Mouse (Mus musculus): ENCODE measurements around the gene Tubb3.
"Not testable (repeated sequence)": the region's sequence is repeated elsewhere in the genome, so short reads cannot be mapped to it uniquely, and the experiment has no call there.

Tubb3 gene

DNA sequence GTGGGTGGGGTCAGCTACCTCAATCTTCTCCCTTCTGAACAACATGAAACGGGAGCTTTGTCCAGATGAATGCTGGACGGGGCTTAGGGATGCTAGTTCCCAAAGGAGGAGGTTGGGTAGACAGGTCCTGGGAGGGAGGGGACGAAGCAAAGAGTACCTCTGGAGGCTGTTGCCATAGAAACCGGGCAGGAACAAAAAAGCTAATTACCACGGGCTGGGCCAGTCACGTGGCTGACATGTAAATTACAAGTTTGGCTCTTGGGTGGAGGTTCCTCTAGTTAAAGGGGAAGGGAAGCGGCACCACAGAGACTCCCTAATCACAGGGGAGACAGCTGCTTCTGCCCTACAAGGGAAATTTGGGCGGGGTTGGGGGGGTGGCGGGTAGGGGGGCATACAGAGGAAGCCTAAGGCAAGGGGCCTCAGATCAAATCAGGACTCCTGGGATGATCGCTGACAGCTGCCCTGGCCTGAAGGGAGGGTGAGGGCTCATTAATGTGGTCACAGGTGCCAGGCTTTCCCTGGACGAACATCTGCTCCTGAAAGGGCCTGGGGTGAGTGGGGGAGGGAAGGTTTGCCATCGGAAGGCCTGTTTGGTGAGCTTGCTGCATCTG lies 1.4 kb downstream of the Tubb3 start:
- no peak for DNase-seq (ENCODE audit: low spot score)

DNA sequence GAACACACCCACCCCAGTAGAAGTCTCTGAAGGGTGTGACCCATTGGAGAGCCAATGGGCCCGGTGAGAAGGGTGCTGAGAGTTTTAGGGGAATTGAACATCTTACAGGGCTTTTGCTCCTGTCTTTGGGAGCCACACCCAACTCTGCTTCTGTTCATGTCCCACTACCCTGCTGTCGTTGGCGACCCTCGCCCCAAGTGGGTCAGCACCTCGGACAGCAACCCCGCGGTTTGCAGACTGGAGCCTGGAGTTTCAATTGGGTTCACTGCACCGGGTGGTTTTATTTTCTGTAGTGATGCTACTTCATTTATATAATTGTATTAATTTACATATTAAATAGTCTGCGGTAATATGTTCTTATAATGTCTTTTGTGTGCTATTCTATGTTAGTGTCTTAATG lies 3.0 kb downstream of the Tubb3 start:
- no peak for DNase-seq (ENCODE audit: low spot score)

DNA sequence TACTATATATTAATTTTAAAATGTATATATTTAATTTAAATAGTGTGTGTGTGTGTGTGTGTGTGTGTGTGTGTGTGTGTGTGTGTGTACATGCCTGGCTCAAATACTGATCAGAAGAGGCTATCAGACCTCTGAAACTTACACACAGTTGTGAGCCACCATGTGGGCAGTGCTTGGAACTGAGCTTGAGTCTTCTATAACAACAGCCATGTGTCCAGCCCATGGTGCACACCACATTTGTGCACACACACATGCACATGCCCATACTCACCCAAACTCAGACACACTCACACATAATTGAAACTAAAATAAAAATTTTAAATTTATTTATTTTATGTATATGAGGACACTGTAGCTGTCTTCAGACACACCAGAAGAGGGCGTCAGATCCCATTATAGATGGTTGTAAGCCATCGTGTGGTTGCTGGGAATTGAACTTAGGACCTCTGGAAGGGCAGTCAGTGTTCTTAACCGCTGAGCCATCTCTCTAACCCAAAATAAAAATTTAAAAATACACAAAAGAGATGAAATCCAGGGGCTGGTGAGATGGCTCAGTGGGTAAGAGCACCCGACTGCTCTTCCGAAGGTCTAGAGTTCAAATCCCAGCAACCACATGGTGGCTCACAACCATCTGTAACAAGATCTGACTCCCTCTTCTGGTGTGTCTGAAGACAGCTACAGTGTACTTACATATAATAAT lies 3.9 kb downstream of the Tubb3 start:
- not testable (repeated sequence) for DNase-seq (ENCODE audit: low spot score)

DNA sequence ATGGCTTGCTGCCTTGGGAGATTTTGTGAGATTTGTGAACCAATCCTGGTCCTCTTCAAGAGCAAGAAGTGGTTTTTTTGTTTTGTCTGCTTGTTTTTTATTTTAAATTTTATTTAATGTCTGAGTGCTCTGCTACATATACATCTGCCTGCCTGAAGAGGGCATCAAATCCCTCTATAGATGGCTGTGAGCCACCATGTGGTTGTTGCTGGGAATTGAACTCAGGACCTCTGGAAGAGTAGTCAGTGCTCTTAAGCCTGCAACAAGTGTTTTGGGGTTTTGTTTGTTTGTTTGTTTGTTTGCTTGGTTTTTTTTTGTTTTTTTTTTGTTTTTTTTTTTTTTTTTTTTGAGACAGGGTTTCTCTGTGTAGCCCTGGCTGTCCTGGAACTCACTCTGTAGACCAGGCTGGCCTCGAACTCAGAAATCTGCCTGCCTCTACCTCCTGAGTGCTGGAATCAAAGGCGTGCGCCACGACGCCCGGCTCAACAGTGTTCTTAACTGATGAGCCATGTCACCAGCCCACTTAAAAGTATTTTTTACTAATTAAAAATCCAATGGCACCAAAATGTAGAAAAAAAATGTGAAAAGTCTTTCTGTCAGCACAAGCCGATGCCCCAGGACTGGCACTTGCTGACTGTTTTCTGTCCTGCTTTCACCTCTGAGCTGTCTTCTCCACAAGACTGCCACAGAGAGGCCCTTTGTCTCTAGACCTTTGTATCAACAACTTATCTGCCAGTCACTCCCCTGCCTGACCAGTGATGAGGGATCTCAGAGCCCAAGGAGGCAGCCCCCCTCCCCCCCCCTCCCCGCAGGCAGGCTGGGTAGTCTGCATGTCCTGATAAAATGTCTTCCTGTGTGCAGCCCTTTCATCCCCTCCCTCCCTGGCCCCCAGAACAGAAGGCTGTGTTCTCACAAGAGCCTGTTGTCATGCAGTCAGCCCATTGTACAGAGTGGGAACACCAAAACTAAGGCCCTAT lies 5.0 kb downstream of the Tubb3 start:
- no peak for DNase-seq (ENCODE audit: low spot score)

DNA sequence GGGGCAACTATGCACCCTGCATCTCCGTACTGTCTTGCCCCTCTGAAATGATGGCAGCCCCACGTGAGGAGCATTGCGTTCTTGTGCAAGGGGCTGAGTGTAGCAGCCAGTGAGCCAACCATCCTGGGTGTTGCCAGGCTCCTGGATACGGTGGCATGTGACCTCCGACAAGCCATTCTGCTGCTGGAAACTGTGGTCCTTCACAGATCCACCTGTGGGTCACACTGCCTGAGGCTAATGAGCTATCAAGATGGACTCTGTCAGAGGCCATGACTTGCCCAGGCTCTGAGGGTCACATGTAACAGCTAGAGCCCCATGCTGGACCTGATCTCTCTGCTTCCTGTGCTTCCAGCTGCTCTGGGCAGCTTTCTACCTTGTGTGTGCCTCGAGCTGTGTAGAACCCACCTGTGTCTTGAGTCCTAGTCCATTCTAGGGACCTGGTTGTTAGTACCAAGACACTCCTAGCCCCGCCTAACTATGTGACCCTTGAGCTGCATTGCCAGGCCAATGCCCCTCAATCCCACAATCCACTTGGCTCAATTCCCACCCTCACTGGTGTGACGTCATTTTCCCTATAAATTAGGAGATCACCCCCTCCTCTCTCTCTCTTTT lies 5.8 kb downstream of the Tubb3 start:
- no peak for DNase-seq (ENCODE audit: low spot score)

DNA sequence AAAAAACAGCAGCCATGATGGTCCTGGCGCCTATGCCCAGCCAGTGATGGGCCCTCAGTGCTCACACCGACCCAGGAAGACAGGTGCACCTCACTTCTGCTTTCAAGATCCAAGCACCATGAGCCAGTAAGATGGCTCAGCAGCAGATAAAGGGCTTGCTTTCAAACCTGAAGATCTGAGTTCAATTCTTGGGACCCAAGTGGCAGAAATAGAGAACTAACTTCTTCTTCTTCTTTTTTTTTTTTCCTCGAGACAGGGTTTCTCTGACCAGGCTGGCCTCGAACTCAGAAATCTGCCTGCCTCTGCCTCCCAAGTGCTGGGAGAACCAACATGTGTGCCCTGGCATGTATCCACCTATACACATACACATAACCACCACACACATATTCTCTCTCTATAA lies 8.5 kb downstream of the Tubb3 start:
- DNase-seq (ENCODE audit: low spot score): no peak

DNA sequence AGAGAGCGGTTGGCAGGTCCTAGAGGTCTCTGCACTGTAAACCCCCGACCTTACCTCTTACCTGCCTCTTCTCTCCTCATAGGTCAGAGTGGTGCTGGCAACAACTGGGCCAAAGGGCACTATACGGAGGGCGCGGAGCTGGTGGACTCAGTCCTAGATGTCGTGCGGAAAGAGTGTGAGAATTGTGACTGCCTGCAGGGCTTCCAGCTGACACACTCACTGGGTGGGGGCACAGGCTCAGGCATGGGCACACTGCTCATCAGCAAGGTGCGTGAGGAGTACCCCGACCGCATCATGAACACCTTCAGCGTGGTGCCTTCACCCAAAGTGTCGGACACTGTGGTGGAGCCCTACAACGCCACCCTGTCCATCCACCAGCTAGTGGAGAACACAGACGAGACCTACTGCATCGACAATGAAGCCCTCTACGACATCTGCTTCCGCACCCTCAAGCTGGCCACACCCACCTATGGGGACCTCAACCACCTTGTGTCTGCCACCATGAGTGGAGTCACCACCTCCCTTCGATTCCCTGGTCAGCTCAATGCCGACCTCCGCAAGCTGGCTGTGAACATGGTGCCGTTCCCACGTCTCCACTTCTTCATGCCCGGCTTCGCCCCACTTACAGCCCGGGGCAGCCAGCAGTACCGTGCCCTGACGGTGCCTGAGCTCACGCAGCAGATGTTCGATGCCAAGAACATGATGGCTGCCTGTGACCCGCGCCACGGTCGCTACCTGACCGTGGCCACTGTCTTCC lies 9.5 kb downstream of the Tubb3 start:
- no peak for DNase-seq (ENCODE audit: low spot score)

DNA sequence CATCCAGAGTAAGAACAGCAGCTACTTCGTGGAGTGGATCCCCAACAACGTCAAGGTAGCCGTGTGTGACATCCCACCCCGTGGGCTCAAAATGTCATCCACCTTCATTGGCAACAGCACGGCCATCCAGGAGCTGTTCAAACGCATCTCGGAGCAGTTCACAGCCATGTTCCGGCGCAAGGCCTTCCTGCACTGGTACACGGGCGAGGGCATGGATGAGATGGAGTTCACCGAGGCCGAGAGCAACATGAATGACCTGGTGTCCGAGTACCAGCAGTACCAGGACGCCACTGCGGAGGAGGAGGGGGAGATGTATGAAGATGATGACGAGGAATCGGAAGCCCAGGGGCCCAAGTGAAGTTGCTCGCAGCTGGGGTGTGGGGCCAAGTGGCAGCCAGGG lies 10.1 kb downstream of the Tubb3 start:
- no peak for DNase-seq (ENCODE audit: low spot score)

DNA sequence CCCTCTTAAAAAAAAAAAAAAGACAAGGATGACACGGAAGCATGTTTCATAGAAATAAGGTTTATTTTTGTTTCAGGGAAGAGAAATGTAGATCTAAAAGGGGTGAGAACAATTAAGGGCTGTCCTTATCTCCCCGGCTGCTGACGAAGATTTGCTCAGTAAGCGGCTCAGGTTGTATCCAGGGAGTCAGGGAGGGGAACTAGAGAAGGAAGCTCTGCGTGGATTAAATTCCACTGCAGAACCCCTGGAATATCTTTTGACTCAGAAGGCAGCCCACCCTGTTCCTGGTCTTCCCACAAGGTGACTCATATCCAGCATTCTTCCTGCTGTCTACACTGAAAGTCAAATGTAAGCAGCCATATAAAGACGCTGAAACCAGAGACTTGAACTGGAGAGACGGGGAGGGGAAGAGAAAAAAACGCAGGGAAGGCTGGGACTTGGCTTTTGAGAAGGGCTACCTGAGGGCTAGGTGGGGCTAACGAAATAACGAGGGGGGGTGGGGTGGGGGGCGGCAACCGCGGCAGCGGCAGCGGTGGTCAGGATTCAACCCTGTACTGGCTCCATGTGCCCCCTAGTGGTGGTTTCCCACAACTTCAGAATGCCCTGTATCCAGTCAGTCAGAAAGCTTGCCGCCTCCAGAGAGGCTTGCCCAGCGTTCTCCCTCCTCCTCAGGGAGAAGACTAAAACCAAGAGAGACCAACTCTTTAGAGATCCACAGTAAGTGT lies 11.0 kb downstream of the Tubb3 start:
- peak; percentile 62 for DNase-seq (ENCODE audit: low spot score)

DNA sequence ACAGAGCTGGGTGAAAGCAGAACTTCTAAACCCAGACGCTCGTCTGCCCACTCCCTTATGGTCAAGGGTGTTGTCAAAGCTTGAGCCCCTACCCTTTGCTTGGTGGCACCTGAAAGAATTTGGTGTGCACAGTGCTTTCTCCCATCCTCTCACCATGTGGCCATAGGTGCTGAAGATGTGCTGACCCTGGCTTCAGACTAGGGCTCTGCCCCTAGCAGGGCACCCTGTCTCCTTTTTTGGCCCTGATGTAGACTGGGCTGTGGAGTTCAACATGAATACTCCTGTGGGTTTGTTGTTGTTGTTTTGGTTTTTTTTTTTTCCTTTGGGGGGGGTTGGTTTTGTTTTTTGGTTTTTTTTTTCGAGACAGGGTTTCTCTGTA lies 11.5 kb downstream of the Tubb3 start:
- DNase-seq (ENCODE audit: low spot score): no peak

DNA sequence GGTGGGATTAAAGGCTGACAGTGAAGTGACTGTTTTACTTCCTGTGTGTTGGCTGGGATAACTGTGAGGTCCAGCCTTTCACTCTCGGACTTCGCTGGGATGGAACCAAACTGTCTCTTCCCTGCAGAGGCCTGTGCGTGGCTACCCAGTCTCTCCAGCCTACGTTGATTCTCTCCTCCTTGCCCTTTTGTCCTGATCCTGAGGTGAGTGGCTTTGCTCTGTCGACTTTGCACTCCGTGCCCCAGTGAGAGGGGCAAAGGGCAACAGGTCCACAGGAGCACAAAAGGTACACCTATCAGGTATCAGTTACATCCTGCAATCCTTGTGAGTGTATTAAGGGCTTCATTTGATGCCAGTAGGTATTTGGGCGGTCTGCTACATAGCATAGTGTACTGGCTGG lies 12.2 kb downstream of the Tubb3 start, which contains the start of gene Def8:
TSS of gene Def8 (plus strand) at position 87 of the 400 bp plus-strand sequence.
- no peak for DNase-seq (ENCODE audit: low spot score)

DNA sequence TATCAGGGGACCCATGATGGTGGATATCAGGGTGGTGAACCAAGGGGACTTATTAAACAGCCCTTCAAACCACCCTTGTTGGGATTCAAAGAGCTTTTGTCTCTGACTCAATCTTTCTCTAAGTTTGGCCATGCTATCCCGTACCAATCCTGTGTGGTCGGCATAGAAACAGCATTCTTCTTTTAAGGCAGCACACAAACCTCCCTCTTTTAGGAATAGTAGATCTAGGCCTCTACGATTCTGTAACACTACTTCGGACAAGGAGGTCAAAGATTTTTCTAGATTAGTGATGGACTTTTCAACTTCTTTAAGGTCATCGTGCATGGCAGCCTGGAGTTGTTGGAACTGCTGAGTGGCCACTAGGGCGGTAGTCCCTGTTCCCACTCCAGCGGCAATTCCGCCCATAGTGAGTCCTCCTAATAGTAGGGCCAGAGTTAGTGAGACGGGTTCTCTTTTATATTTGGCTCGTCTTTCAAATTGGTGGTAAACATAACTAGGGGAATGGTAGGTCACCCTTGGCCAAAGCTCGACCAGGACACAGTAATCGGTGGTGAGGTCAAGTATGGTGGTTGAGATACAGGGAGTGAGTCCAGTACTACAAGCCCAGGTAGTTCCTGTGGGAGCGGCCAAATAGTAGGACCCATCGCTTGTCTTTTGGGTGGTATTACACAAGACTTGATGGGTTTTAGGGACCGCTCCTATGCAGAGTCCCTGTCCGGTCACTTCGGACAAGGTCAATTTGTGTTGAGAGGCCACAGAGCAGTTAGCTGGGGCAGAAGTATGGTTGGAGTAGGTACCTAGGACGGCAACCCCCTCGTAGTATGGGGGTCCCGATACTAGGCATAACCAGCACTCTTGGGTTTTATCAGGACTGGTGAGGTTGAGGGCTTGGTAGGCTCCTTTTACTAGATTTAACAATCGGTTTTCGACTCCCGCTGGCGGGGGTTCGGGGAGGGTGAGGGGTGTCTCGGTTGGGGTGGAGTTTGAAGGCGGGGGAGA lies 15.6 kb downstream of the Tubb3 start:
- DNase-seq (ENCODE audit: low spot score): no peak

DNA sequence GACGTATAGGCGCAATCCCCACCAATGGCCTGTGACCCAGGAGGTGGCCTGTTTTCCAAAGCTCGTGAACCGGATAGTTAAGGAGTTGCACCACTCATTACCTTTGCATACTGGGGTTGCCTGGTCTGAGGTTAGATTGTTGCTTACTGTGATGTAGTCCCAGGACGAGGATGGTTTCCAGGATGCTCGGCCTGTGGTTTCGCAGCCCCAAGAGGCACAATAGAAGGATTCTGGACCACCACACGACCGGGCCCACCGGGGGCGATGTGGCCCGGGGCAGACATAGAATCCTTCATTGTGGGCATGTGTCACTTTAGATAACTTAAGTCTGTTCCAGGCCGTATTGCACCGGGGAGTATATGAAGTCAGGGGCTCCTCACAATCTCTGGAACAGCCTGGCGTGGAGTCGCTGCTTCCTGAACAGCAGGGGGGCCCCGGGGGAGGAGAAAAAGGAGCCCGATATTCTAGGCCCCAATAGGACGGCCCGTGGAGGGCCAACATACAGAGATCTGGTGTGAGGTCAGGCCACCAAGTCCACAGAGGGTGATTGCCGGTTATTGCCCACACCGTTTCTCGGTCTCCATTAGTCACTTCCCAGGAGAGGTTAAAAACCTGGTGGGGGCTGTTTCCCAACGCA lies 16.5 kb downstream of the Tubb3 start:
- DNase-seq (ENCODE audit: low spot score): no peak

DNA sequence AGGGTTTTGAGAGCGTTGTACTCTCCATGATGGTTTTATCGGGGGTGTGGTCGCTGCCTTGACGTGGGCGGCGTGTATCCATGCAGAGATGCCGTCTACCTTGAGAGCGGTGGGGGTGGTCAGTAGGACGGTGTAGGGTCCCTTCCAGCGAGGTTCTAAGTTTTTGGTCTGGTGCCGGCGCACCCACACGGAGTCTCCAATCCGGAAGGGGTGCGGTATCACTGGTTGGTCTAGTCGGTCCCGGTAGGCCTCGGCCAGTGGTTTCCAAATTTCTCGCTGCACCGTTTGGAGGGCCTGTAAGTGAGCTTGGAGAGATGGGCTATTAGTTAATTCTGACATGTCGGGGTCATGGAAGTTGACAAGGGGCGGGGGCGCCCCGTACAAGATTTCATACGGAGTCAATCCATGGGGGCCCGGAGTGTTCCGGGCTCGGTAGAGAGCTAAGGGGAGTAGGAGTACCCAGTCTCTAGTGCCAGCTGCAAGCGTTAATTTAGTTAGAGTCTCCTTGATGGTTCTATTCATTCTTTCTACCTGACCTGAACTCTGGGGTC lies 17.2 kb downstream of the Tubb3 start:
- no peak for DNase-seq (ENCODE audit: low spot score)

DNA sequence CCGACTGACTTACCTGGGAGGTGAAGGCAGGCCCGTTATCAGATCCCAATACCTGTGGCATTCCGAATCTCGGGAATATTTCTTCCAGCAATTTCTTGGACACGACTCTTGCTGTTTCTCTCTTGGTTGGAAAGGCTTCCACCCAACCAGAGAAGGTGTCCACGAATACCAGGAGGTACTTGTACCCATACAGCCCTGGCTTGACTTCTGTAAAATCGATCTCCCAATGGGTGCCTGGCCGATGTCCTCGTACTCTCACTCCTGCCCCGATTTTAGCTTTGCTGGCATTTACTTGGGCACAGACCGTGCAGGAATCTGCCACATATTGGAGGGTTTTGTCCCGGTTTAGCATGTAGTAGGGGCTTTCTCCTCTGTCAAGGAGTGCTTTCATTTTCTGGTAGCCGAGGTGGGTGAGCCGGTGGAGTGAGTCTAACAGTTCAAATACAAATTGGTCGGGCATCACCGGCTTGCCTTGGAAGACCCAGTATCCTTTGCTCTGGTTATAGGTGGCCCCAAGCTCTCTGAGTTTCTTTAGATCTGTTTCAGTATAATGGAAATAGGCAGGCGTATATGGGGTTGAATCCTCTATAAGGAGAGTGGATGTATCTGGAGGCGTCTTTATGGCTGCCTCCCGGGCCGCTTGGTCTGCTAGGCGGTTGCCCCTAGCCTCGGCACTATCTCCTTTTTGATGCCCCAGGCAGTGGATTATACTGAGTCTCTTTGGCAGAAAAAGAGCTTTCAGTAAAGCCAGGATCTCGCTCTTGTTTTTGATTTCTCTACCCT lies 17.9 kb downstream of the Tubb3 start:
- no peak for DNase-seq (ENCODE audit: low spot score)

DNA sequence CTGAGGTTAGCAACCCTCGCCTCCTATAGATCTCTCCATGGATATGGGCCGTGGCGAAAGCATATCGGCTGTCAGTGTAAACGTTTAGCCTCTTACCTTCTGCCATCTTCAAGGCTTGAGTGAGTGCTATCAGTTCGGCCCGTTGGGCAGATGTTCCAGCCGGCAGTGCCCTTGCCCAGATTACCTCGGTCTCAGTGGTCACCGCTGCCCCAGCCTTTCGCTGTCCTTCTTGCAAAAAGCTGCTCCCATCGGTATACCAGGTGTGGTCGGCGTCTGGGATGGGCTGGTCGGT lies 18.4 kb downstream of the Tubb3 start:
- DNase-seq (ENCODE audit: low spot score): not testable (repeated sequence)

DNA sequence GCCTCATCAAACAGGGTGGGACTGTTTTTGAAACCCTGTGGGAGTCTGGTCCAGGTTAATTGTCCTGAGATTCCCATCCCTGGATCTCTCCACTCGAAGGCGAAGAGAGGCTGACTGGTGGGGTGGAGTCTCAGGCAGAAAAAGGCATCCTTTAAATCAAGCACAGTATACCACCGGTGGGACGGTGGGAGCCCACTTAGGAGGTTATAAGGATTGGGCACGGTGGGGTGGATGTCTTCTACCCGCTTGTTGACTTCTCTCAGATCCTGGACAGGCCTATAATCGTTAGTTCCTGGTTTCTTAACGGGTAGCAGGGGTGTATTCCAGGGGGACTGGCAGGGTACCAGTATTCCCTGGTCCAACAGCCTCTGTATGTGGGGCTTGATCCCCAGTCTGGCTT lies 19.7 kb downstream of the Tubb3 start:
- DNase-seq (ENCODE audit: low spot score): not testable (repeated sequence)

DNA sequence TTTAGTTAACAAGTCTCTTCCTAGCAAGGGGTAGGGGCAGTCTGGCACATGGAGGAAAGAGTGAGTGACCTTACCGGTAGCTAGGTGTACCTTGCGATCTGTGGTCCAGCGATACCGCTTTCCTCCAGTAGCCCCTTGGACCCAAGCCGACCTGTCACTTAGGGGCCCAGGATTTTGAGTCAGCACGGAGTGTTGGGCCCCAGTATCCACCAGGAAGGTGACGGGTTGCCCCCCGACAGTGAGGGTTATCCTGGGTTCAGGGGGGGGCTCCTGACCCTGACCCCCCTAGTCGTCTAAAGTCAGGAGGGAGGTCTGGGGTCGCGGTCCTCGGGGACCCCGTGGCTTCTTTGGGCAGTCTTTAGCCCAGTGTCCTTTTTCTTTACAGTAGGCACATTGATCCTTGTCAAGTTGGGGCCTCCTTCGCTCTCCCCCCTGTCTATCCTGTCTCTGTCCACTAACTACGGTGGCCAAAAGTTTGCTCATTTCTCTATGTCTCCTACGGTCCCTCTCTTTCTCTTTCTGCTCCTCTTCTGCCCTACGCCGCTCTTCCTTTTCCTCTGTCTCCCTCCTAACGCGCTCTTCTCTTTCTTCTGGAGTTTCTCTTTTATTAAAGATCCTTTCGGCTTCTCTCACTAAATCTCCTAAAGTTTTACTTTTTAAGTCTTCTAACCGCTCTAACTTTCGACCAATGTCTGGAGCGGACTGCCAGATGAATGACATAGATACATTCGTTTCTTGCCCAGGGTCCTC lies 20.6 kb downstream of the Tubb3 start:
- DNase-seq (ENCODE audit: low spot score): no peak

Measured in urinary bladder, postnatal 25 days (tissue).